Mouse (Mus musculus) kidney, embryonic 15.5 days (tissue): ENCODE measurements at regions not wholly inside any gene's neighbourhood (a gene's known extent, or its start where the extent isn't known, plus 50 kb on each side); places are given as distances from the start of the nearest gene placed in this dataset.

Source experiments
- ATAC-seq: fragments of 200-750 bp; cut with Nextera tagmentation; replicated peaks from 2 replicates; pipeline ENCODE4 v1.8.0; 2017; ENCODE audit warnings: moderate TSS enrichment; ENCODE audit not compliant: low FRiP score
- H3K27ac ChIP-seq: fragments of 300-500 bp; sonication (generic); 2 replicates; pipeline ENCODE4 v1.5.1; 2015; ENCODE audit warnings: mild to moderate bottlenecking, inconsistent platforms
- H3K27me3 ChIP-seq: fragments of 300-500 bp; sonication (generic); 2 replicates; pipeline ENCODE4 v1.6.1; 2015; ENCODE audit warnings: inconsistent platforms
- H3K36me3 ChIP-seq: fragments of 300-500 bp; sonication (generic); 2 replicates; pipeline ENCODE4 v1.6.1; 2015; ENCODE audit warnings: inconsistent platforms
- H3K4me1 ChIP-seq: fragments of 300-500 bp; sonication (generic); 2 replicates; pipeline ENCODE4 v1.6.1; 2015; ENCODE audit warnings: inconsistent platforms
- H3K4me2 ChIP-seq: fragments of 300-500 bp; sonication (generic); 2 replicates; pipeline ENCODE4 v1.6.1; 2015; ENCODE audit warnings: moderate library complexity, mild to moderate bottlenecking, inconsistent platforms
- H3K4me3 ChIP-seq: fragments of 300-500 bp; sonication (generic); replicated peaks from 2 replicates; pipeline ENCODE4 v1.5.1; 2015; ENCODE audit warnings: mild to moderate bottlenecking, inconsistent platforms
- H3K9ac ChIP-seq: fragments of 300-500 bp; sonication (generic); 2 replicates; pipeline ENCODE4 v1.6.1; 2015; ENCODE audit warnings: mild to moderate bottlenecking, inconsistent platforms
- H3K9me3 ChIP-seq: fragments of 300-500 bp; sonication (generic); replicated peaks from 2 replicates; pipeline ENCODE4 v1.6.1; 2016; ENCODE audit warnings: inconsistent platforms
- WGBS: fragments of 180-500 bp; shearing (Covaris S2); methylation state at CpG from one replicate; pipeline ENCODE4 v1.1.7; 2015; ENCODE audit warnings: mixed read lengths; 5-methylcytosine and 5-hydroxymethylcytosine counted together

DNA sequence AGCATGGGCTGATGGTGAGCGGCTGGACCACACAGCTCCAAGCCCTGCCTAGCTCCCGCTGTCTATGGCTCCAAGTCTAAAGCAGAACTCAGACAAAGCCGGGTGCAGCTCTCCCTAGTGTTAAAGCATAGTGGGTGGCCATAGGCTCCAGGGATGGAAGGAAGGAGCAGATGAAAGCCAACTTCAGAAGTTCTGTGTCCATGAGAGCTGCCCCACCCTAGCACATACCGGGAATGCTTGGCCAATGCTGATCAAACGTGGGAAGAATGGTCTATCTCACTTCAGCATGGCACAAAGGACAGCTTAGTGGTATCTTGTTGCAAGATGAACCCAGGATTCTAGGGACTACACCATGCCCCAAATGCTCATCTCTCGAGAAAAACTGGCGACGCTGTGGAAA, 55.5 kb upstream of the Ssx2ip start:
- H3K4me3 ChIP-seq, result no peak overlapping the region
- H3K4me1 ChIP-seq, result peaks cover 4% of the 10 kb centered on the region; the same call in 1 of the 2 replicates
- H3K9me3 ChIP-seq, result no peaks in the 10 kb centered on the region
- no peak for ATAC-seq
- 86% methylated on average over 8 of the region's 8 CpGs for WGBS
- H3K27ac ChIP-seq, result no peak overlapping the region
- no peak overlapping the region for H3K4me2 ChIP-seq
- no peaks in the 10 kb centered on the region for H3K27me3 ChIP-seq
- no peaks in the 10 kb centered on the region for H3K36me3 ChIP-seq
- H3K9ac ChIP-seq, result no peak overlapping the region

DNA sequence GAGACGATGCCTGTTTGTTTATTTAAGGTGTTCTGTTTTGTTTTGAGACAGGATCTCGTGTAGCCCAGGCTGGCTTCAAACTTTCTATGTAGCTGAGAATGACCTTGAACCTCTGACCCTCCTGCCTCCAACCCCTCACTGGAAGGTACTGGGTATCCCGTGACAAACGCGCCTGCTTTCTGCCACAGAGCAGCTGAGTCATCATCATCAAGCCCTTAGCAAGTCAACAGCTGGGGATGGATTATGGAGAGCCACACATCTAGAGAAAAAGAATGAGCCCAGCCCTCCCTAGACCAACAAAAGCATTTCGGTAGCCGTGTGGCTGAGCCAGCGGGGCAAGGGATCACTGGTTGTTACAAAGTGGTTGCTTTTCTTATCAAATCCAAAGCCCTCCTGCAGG, 55.0 kb upstream of the Ssx2ip start:
- Histone ChIP-seq H3K9me3 (no peaks in the 10 kb centered on the region), H3K36me3 (no peaks in the 10 kb centered on the region), H3K4me2 (no peak overlapping the region), H3K4me1 (peaks cover 4% of the 10 kb centered on the region; the same call in 1 of the 2 replicates), H3K27me3 (no peaks in the 10 kb centered on the region), H3K4me3 (no peak overlapping the region), H3K9ac (no peak overlapping the region), H3K27ac (no peak overlapping the region)
- WGBS, result 66% methylated on average over 8 of the region's 8 CpGs
- no peak for ATAC-seq

DNA sequence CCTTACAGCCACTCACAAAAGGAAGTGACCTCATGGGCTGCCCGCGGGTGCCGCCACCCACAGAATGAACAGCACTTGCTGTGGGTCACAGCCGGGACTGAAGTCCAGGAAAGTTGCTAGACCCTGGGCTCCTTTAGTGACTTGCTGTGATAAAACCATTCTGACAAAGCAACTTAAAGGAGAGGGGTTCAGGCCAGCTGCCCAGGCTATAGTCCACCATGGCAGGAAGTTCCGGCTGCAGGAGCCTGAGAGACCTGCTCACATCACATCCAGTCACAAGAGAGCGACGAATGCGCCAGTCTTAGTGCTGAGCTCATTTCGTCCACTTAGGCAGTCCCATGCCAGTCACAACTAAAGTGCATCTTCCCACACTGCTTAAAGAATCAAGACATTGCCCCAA, 54.3 kb upstream of the Ssx2ip start:
- Histone ChIP-seq H3K27ac (no peak overlapping the region), H3K4me1 (peaks cover 4% of the 10 kb centered on the region; the same call in 1 of the 2 replicates), H3K4me2 (no peak overlapping the region), H3K9me3 (no peaks in the 10 kb centered on the region), H3K9ac (no peak overlapping the region), H3K36me3 (no peaks in the 10 kb centered on the region), H3K27me3 (no peaks in the 10 kb centered on the region), H3K4me3 (no peak overlapping the region)
- WGBS, result 93% methylated on average over 9 of the region's 9 CpGs
- ATAC-seq, result no peak

DNA sequence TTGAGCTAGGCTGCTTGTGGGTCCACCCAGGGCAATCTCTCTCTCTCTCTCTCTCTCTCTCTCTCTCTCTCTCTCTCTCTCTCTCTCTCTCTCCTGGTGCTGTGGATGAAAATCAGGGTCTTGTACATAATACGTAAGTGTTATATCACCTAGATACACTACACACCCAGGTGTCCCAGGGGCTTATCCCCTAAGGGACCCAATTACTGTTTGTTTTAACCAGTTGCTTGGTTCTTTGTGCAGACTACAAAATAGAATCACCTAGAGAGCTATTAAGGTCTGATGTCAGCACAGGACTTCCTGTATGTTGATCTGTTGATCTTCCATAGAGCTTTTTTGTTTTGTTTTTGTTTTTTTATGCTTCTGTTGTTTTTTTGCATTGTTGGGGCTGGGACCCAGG, 53.0 kb upstream of the Ssx2ip start:
- no peaks in the 10 kb centered on the region for H3K27me3 ChIP-seq
- no peak overlapping the region for H3K27ac ChIP-seq
- H3K4me3 ChIP-seq, result no peak overlapping the region
- no peaks in the 10 kb centered on the region for H3K9me3 ChIP-seq
- ATAC-seq, result no peak
- 94% methylated on average over 1 of the region's 1 CpGs for WGBS
- no peaks in the 10 kb centered on the region for H3K4me1 ChIP-seq
- no peak overlapping the region for H3K9ac ChIP-seq
- no peaks in the 10 kb centered on the region for H3K36me3 ChIP-seq
- no peak overlapping the region for H3K4me2 ChIP-seq

DNA sequence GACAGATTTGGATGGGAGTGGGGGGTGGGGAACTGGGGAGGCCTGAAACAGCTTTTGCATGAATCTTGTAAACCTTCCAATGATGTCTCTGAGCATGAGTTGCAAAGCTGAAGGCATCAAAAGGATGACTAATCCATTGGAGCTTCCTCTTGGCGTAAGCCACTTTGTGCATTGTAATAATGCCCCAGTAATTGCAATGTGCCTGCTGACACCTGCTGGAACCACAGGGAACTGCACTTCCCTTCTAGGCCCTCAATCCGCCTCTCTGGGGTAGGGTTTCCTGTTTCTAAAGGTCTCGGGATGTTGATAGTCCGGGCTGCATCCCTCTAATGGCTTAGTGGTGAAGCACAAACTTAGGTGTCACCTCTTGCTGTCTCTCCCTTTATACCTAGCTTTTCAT, 52.3 kb upstream of the Ssx2ip start:
- Histone ChIP-seq H3K27me3 (no peaks in the 10 kb centered on the region), H3K9ac (no peak overlapping the region), H3K36me3 (no peaks in the 10 kb centered on the region), H3K4me1 (no peaks in the 10 kb centered on the region), H3K4me2 (no peak overlapping the region), H3K4me3 (no peak overlapping the region), H3K27ac (no peak overlapping the region), H3K9me3 (no peaks in the 10 kb centered on the region)
- ATAC-seq, result no peak
- WGBS, result 87% methylated on average over 4 of the region's 4 CpGs

DNA sequence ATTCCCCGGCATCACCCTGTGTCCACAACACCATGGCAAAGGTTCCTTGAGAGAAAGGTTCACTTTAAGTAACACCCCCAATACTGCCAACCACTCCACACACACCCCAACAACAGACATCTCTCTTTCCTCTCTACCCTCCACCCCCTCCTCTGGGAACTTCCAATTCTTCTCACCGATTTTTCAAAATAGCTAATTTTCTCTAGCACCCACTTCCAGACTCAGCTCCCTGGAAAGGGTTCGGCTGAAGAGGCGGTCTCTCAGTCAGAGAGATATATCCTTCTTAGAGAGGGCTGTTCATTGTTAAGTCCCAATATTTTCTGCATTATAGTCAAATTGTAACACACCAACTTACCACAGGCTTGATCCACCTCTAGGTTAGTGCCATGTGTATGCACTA, 50.5 kb upstream of the Ssx2ip start:
- 92% methylated on average over 4 of the region's 4 CpGs for WGBS

More for the DNA sequence above, 50.5 kb upstream of the Ssx2ip start:
- no peak overlapping the region for H3K27ac ChIP-seq
- no peaks in the 10 kb centered on the region for H3K36me3 ChIP-seq
- no peak overlapping the region for H3K9ac ChIP-seq
- no peak overlapping the region for H3K4me3 ChIP-seq
- no peak overlapping the region for H3K4me2 ChIP-seq
- no peaks in the 10 kb centered on the region for H3K4me1 ChIP-seq
- no peaks in the 10 kb centered on the region for H3K9me3 ChIP-seq
- no peak for ATAC-seq
- no peaks in the 10 kb centered on the region for H3K27me3 ChIP-seq
